Comparison of ENCODE assay signal across 28 mouse cellular contexts in the genomic region with DNA sequence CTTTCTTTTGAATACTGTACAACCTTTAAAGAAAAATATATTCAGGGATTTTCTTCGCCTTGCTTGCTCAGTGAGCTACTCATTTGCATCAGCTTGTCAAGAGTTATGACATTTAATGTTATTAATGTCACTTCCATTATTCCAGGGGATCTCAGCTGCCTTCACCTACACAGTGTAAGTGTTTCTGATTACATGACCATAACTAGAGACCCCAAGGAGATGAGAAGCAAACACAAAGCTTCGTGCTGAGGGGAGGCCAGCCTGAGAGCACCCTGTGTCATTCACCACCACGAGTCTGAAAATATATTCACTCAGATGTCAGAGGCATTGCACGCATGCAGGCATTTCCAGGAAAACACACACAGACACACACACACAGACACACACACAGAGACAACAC.
A peak's percentile ranks its signal among the peaks of the same experiment; 100 is the strongest.
DNase-seq lines count a peak whose midpoint lies in the region; ATAC-seq and TF ChIP-seq lines count a peak whose summit lies in the region.
"Had no signal": no experiment of that assay in that cellular context is flagged by ENCODE, and none has a peak within 500 bp of the region (broad histone marks: within the 10 kb centered on the region; RNA-seq: fewer than 3 reads in every experiment).

No protein-coding gene starts in this region.

- no peak for TF ChIP-seq CTCF in brain, embryonic 14.5 days (IDR thresholded peaks at IDR 0.05; ENCODE audit: borderline replicate concordance, extremely low read depth, insufficient read depth, insufficient read length)

- H3K27ac ChIP-seq in hindbrain, embryonic 12.5 days: no peak overlapping the region
- H3K27ac ChIP-seq in hindbrain, embryonic 10.5 days: no peak overlapping the region
- 0 out of 2 replicates have a peak overlapping the region, but pooled peaks have one; percentile 2 for H3K27ac ChIP-seq in midbrain, embryonic 12.5 days (replicated peaks)
- peak overlapping the region; percentile 40; the same call in 1 of the 2 replicates for H3K27ac ChIP-seq in midbrain, embryonic 15.5 days
- H3K27ac ChIP-seq: embryonic facial prominence, embryonic 10.5 days; embryonic facial prominence, embryonic 13.5 days; forebrain, embryonic 13.5 days; heart, adult 2 months; heart, embryonic 10.5 days; heart, embryonic 13.5 days; hindbrain, postnatal 0 days had no signal

- H3K9ac ChIP-seq in hindbrain, embryonic 12.5 days: no peak overlapping the region
- no peak overlapping the region for H3K9ac ChIP-seq in midbrain, embryonic 12.5 days (replicated peaks)
- H3K9ac ChIP-seq in midbrain, embryonic 15.5 days: no peak overlapping the region
- H3K9ac ChIP-seq: embryonic facial prominence, embryonic 13.5 days; forebrain, embryonic 13.5 days; heart, embryonic 13.5 days; hindbrain, embryonic 14.5 days had no signal

- H3K4me3 ChIP-seq in hindbrain, embryonic 12.5 days: no peak overlapping the region
- H3K4me3 ChIP-seq in hindbrain, embryonic 10.5 days: no peak overlapping the region
- no peak overlapping the region for H3K4me3 ChIP-seq in midbrain, embryonic 12.5 days
- no peak overlapping the region for H3K4me3 ChIP-seq in midbrain, embryonic 15.5 days
- H3K4me3 ChIP-seq: embryonic facial prominence, embryonic 10.5 days; embryonic facial prominence, embryonic 13.5 days; erythroblast, embryonic 14.5 days; forebrain, embryonic 13.5 days; heart, adult 2 months; heart, embryonic 10.5 days; heart, embryonic 13.5 days had no signal

- intact Hi-C loops in heart, postnatal 36 days (cut with DNase I): no loop called here

- 45% methylated on average over 4 of the region's 4 CpGs for WGBS in hindbrain, embryonic 12.5 days
- WGBS in hindbrain, embryonic 10.5 days: 47% methylated on average over 4 of the region's 4 CpGs
- 38% methylated on average over 4 of the region's 4 CpGs for WGBS in midbrain, embryonic 12.5 days
- 25% methylated on average over 4 of the region's 4 CpGs for WGBS in midbrain, embryonic 15.5 days

- H3K4me2 ChIP-seq in hindbrain, embryonic 12.5 days (replicated peaks): no peak overlapping the region
- H3K4me2 ChIP-seq in midbrain, embryonic 12.5 days (replicated peaks): no peak overlapping the region
- no peak overlapping the region for H3K4me2 ChIP-seq in midbrain, embryonic 15.5 days
- H3K4me2 ChIP-seq: embryonic facial prominence, embryonic 13.5 days; forebrain, embryonic 13.5 days; heart, embryonic 13.5 days; hindbrain, embryonic 14.5 days had no signal

- H3K36me3 ChIP-seq in hindbrain, embryonic 12.5 days: no peaks in the 10 kb centered on the region
- H3K36me3 ChIP-seq in hindbrain, embryonic 10.5 days: no peaks in the 10 kb centered on the region
- H3K36me3 ChIP-seq in midbrain, embryonic 12.5 days: no peaks in the 10 kb centered on the region
- no peaks in the 10 kb centered on the region for H3K36me3 ChIP-seq in midbrain, embryonic 15.5 days (replicated peaks)
- H3K36me3 ChIP-seq: embryonic facial prominence, embryonic 10.5 days; embryonic facial prominence, embryonic 13.5 days; heart, embryonic 10.5 days; heart, embryonic 13.5 days had no signal

- 0 out of 2 replicates have a peak, but pooled peaks cover 6% of the 10 kb centered on the region for H3K27me3 ChIP-seq in hindbrain, embryonic 12.5 days
- H3K27me3 ChIP-seq in hindbrain, embryonic 10.5 days (ENCODE audit: insufficient read depth, poor library complexity, severe bottlenecking): no peaks in the 10 kb centered on the region
- H3K27me3 ChIP-seq in midbrain, embryonic 12.5 days: peaks cover 33% of the 10 kb centered on the region
- peaks cover 4% of the 10 kb centered on the region; the same call in 1 of the 2 replicates for H3K27me3 ChIP-seq in midbrain, embryonic 15.5 days (replicated peaks)
- H3K27me3 ChIP-seq: forebrain, embryonic 13.5 days; heart, embryonic 13.5 days had no signal

- H3K4me1 ChIP-seq in hindbrain, embryonic 12.5 days: peaks cover 9% of the 10 kb centered on the region
- peaks cover 16% of the 10 kb centered on the region for H3K4me1 ChIP-seq in hindbrain, embryonic 10.5 days (replicated peaks)
- peaks cover 12% of the 10 kb centered on the region for H3K4me1 ChIP-seq in midbrain, embryonic 12.5 days
- H3K4me1 ChIP-seq in midbrain, embryonic 15.5 days: peaks cover 7% of the 10 kb centered on the region
- H3K4me1 ChIP-seq: embryonic facial prominence, embryonic 13.5 days; heart, embryonic 10.5 days; heart, embryonic 13.5 days had no signal

- no peak for DNase-seq in hindbrain, embryonic 10.5 days (ENCODE audit: low spot score)
- DNase-seq in brain, embryonic 14.5 days (ENCODE audit: low read depth): peak; percentile 30
- no peak for DNase-seq in thymus, postnatal 10 days (ENCODE audit: low spot score in 2 of 2)
- DNase-seq in heart, postnatal 36 days: no peak
- no peak for DNase-seq in spleen, postnatal 14 days (ENCODE audit: low spot score in 2 of 2)
- DNase-seq: adrenal gland, adult 2 months; adrenal gland, postnatal 14 days; cerebellum, adult 11-12 months; cerebellum, adult 8-10 months; cerebellum, postnatal 10 days; cerebellum, postnatal 36 days; embryo, embryonic 11 days; gastrocnemius, postnatal 10 days; gastrocnemius, postnatal 36 days; heart, adult 2 months; heart, postnatal 14 days had no signal

- no peak for TF ChIP-seq POLR2A in brain, embryonic 14.5 days (IDR thresholded peaks at IDR 0.05; ENCODE audit: borderline replicate concordance, extremely low read depth, insufficient read depth, insufficient read length, poor library complexity, severe bottlenecking)

- H3K9me3 ChIP-seq in hindbrain, embryonic 12.5 days (replicated peaks): no peaks in the 10 kb centered on the region
- H3K9me3 ChIP-seq in hindbrain, embryonic 10.5 days: no peaks in the 10 kb centered on the region
- H3K9me3 ChIP-seq in midbrain, embryonic 12.5 days: no peaks in the 10 kb centered on the region
- no peaks in the 10 kb centered on the region for H3K9me3 ChIP-seq in midbrain, embryonic 15.5 days
- H3K9me3 ChIP-seq: embryonic facial prominence, embryonic 10.5 days; embryonic facial prominence, embryonic 13.5 days; forebrain, embryonic 13.5 days; heart, embryonic 10.5 days; heart, embryonic 13.5 days had no signal

- peak; percentile 61; the same call in 1 of the 2 replicates for ATAC-seq in hindbrain, embryonic 12.5 days (ENCODE audit: low FRiP score)
- ATAC-seq in midbrain, embryonic 12.5 days (ENCODE audit: low FRiP score, low read depth): no peak
- peak; percentile 76; the same call in 1 of the 2 replicates for ATAC-seq in midbrain, embryonic 15.5 days (replicated peaks)
- ATAC-seq: CD4-positive, CD25-positive, alpha-beta regulatory T cell, adult 4 months; forebrain, embryonic 13.5 days; hindbrain, postnatal 0 days had no signal

Comparison
In these comparisons a context has a peak if more than half of its experiments do, and no peak if none do; other contexts are left out.
1. H3K27ac ChIP-seq: peak in midbrain, embryonic 12.5 days (single experiment) and midbrain, embryonic 15.5 days (single experiment); none in hindbrain, embryonic 12.5 days (single experiment) and hindbrain, embryonic 10.5 days (single experiment).